21 mouse cellular contexts compared by ENCODE assay signal in the genomic region with DNA sequence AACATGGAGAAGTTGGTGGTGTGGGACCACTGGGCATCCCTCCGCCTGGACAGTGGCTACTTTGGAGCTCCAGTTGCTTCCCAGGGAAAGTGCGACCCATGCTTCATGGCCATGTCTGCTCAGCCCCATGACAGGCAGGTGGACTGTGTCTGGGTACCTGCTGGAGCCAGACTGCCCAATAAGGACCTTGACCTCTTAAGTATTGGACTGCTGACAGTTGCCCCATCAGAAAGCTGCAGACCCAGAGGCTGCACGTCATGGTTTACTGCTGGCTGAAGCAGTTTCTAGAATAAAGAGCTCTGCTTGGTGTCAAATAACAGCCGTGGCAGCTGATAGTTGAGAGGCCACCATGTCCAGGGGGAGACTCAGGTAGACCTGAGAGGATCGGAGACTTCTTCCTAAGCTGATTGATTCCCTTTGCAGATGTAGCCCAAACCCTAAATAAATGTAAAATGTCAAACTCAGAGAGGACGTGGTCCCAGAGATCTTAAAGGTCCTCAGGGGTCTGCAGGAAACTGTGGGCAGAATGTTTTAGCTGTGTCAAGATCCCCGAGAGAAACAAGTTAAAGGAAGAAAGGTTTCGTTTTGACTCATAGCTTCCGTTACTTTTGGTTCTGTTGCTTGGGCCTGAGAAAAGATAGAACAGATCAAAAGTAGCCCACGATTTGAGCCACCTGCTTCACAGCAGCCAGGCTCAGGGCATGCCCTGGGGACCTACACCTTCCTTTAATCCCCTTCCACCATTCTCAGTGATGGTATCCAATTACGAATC. TPM values are rescaled to one million over a fixed set of nuclear protein-coding genes. Genes with fewer than 3 reads are reported as not detected.
DNase-seq lines count a peak whose midpoint lies in the region; ATAC-seq and TF ChIP-seq lines count a peak whose summit lies in the region.
"Had no signal": no experiment of that assay in that cellular context is flagged by ENCODE, and none has a peak within 500 bp of the region (broad histone marks: within the 10 kb centered on the region; RNA-seq: fewer than 3 reads in every experiment).

No protein-coding gene starts in this region.

- H3K4me1 ChIP-seq in embryonic facial prominence, embryonic 14.5 days (ENCODE audit: control insufficient read depth, insufficient read depth, low read length) = no peaks in the 10 kb centered on the region
- H3K4me1 ChIP-seq in embryonic facial prominence, embryonic 10.5 days = peaks cover 12% of the 10 kb centered on the region
- peaks cover 28% of the 10 kb centered on the region for H3K4me1 ChIP-seq in liver, embryonic 13.5 days (replicated peaks)
- no peaks in the 10 kb centered on the region for H3K4me1 ChIP-seq in stomach, embryonic 15.5 days
- no peaks in the 10 kb centered on the region for H3K4me1 ChIP-seq in hindbrain, postnatal 0 days (ENCODE audit: insufficient read depth, low read length)
- H3K4me1 ChIP-seq: hindbrain, embryonic 12.5 days; neural tube, embryonic 15.5 days had no signal

- H3K4me3 ChIP-seq in embryonic facial prominence, embryonic 14.5 days (ENCODE audit: low read depth, low read length) = no peak overlapping the region
- no peak overlapping the region for H3K4me3 ChIP-seq in embryonic facial prominence, embryonic 10.5 days
- no peak overlapping the region for H3K4me3 ChIP-seq in liver, embryonic 13.5 days (replicated peaks)
- no peak overlapping the region for H3K4me3 ChIP-seq in stomach, embryonic 15.5 days (replicated peaks)
- no peak overlapping the region for H3K4me3 ChIP-seq in hindbrain, postnatal 0 days (ENCODE audit: low read length)
- H3K4me3 ChIP-seq: embryonic facial prominence, embryonic 13.5 days; heart, embryonic 13.5 days; hindbrain, embryonic 12.5 days; limb, embryonic 12.5 days; neural tube, embryonic 15.5 days had no signal

- no peak for TF ChIP-seq CTCF in hindbrain, postnatal 0 days (IDR thresholded peaks at IDR 0.05; ENCODE audit: low read depth)

- 41% methylated on average over 11 of the region's 11 CpGs for WGBS in embryonic facial prominence, embryonic 14.5 days
- WGBS in embryonic facial prominence, embryonic 10.5 days = 62% methylated on average over 11 of the region's 11 CpGs
- WGBS in liver, embryonic 13.5 days (ENCODE audit: insufficient replicate concordance) = 32% methylated on average over 11 of the region's 11 CpGs
- 49% methylated on average over 11 of the region's 11 CpGs for WGBS in stomach, embryonic 15.5 days
- 72% methylated on average over 11 of the region's 11 CpGs for WGBS in hindbrain, postnatal 0 days

- no peaks in the 10 kb centered on the region for H3K9me3 ChIP-seq in embryonic facial prominence, embryonic 14.5 days (ENCODE audit: control insufficient read depth, low read length)
- no peaks in the 10 kb centered on the region for H3K9me3 ChIP-seq in embryonic facial prominence, embryonic 10.5 days
- H3K9me3 ChIP-seq in liver, embryonic 13.5 days (replicated peaks) = no peaks in the 10 kb centered on the region
- no peaks in the 10 kb centered on the region for H3K9me3 ChIP-seq in stomach, embryonic 15.5 days
- H3K9me3 ChIP-seq in hindbrain, postnatal 0 days (ENCODE audit: low read length) = no peaks in the 10 kb centered on the region
- H3K9me3 ChIP-seq: embryonic facial prominence, embryonic 13.5 days; heart, embryonic 13.5 days; hindbrain, embryonic 12.5 days; limb, embryonic 12.5 days; neural tube, embryonic 15.5 days had no signal

- H3K4me2 ChIP-seq in embryonic facial prominence, embryonic 14.5 days (ENCODE audit: low read depth, low read length) = no peak overlapping the region
- H3K4me2 ChIP-seq in liver, embryonic 13.5 days = no peak overlapping the region
- no peak overlapping the region for H3K4me2 ChIP-seq in stomach, embryonic 15.5 days
- no peak overlapping the region for H3K4me2 ChIP-seq in hindbrain, postnatal 0 days (ENCODE audit: low read depth, low read length)
- H3K4me2 ChIP-seq: embryonic facial prominence, embryonic 13.5 days; heart, embryonic 13.5 days; hindbrain, embryonic 12.5 days; limb, embryonic 12.5 days; neural tube, embryonic 15.5 days had no signal

- no peak overlapping the region for H3K27ac ChIP-seq in embryonic facial prominence, embryonic 14.5 days (replicated peaks; ENCODE audit: low read depth, low read length)
- no peak overlapping the region for H3K27ac ChIP-seq in embryonic facial prominence, embryonic 10.5 days (replicated peaks)
- H3K27ac ChIP-seq in liver, embryonic 13.5 days = no peak overlapping the region; the same call in 1 of the 2 replicates
- no peak overlapping the region for H3K27ac ChIP-seq in stomach, embryonic 15.5 days
- no peak overlapping the region for H3K27ac ChIP-seq in hindbrain, postnatal 0 days
- H3K27ac ChIP-seq: embryonic facial prominence, embryonic 13.5 days; heart, embryonic 13.5 days; hindbrain, embryonic 12.5 days; limb, embryonic 12.5 days; macrophage; neural tube, embryonic 15.5 days had no signal

- no peak overlapping the region for H3K9ac ChIP-seq in embryonic facial prominence, embryonic 14.5 days (ENCODE audit: low read depth, low read length)
- no peak overlapping the region for H3K9ac ChIP-seq in liver, embryonic 13.5 days
- H3K9ac ChIP-seq in stomach, embryonic 15.5 days = no peak overlapping the region
- no peak overlapping the region for H3K9ac ChIP-seq in hindbrain, postnatal 0 days (replicated peaks; ENCODE audit: low read length)
- H3K9ac ChIP-seq: embryonic facial prominence, embryonic 13.5 days; heart, embryonic 13.5 days; hindbrain, embryonic 12.5 days; limb, embryonic 12.5 days; neural tube, embryonic 15.5 days had no signal

- H3K27me3 ChIP-seq in embryonic facial prominence, embryonic 14.5 days (replicated peaks; ENCODE audit: control insufficient read depth, insufficient read depth, low read length) = no peaks in the 10 kb centered on the region
- no peaks in the 10 kb centered on the region for H3K27me3 ChIP-seq in embryonic facial prominence, embryonic 10.5 days (replicated peaks; ENCODE audit: low read depth, poor library complexity, severe bottlenecking)
- H3K27me3 ChIP-seq in liver, embryonic 13.5 days = no peaks in the 10 kb centered on the region
- no peaks in the 10 kb centered on the region for H3K27me3 ChIP-seq in stomach, embryonic 15.5 days (replicated peaks)
- no peaks in the 10 kb centered on the region for H3K27me3 ChIP-seq in hindbrain, postnatal 0 days (ENCODE audit: insufficient read depth, low read length)
- H3K27me3 ChIP-seq: embryonic facial prominence, embryonic 13.5 days; hindbrain, embryonic 12.5 days; neural tube, embryonic 15.5 days had no signal

- H3K36me3 ChIP-seq in embryonic facial prominence, embryonic 14.5 days (ENCODE audit: control insufficient read depth, insufficient read depth, low read length) = no peaks in the 10 kb centered on the region
- H3K36me3 ChIP-seq in embryonic facial prominence, embryonic 10.5 days (replicated peaks) = no peaks in the 10 kb centered on the region
- H3K36me3 ChIP-seq in liver, embryonic 13.5 days = no peaks in the 10 kb centered on the region
- H3K36me3 ChIP-seq in stomach, embryonic 15.5 days = no peaks in the 10 kb centered on the region
- H3K36me3 ChIP-seq in hindbrain, postnatal 0 days (ENCODE audit: insufficient read depth, low read length) = no peaks in the 10 kb centered on the region
- H3K36me3 ChIP-seq: embryonic facial prominence, embryonic 13.5 days; heart, embryonic 13.5 days; hindbrain, embryonic 12.5 days; limb, embryonic 12.5 days; neural tube, embryonic 15.5 days had no signal

- no peak for DNase-seq in embryonic facial prominence, embryonic 14.5 days (ENCODE audit: low spot score)
- no peak for DNase-seq in embryonic facial prominence, embryonic 10.5 days (ENCODE audit: low spot score)
- DNase-seq in spleen, postnatal 36 days (ENCODE audit: low spot score in 2 of 2) = peak; percentile 53 to 65
- DNase-seq in spleen, postnatal 14 days (ENCODE audit: low spot score in 2 of 2) = no peak
- no peak for DNase-seq in liver, embryonic 13.5 days
- no peak for DNase-seq in hindbrain, postnatal 0 days (ENCODE audit: low spot score)
- no peak for DNase-seq in cerebellum, adult 9-10 months
- DNase-seq: cerebellum, postnatal 25 days; gastrocnemius, postnatal 14 days; right cerebral cortex, adult 18-20 months had no signal

- peak; percentile 85; the same call in 1 of the 2 replicates for ATAC-seq in embryonic facial prominence, embryonic 14.5 days (ENCODE audit: low read depth)
- peak; percentile 57 for ATAC-seq in liver, embryonic 13.5 days (ENCODE audit: low read depth)
- ATAC-seq in stomach, embryonic 15.5 days (ENCODE audit: insufficient read depth, low FRiP score, low read depth) = peak; percentile 39; the same call in 1 of the 2 replicates
- ATAC-seq in hindbrain, postnatal 0 days = no peak
- ATAC-seq: forebrain, embryonic 14.5 days had no signal

RNA-seq across cellular contexts. Expression of a gene that starts 10.7 kb away (rescaled TPM):
- 0.11 TPM in 1 of 2 replicates, not detected in the other for polyA plus RNA-seq in embryonic facial prominence, embryonic 14.5 days (2014; fragmentation: Nextera tagmentation; extraction: Ambion mirVana)
- polyA plus RNA-seq in embryonic facial prominence, embryonic 10.5 days (2016; fragmentation: Nextera tagmentation; extraction: Ambion mirVana) = not detected in 2 replicates
- polyA plus RNA-seq in liver, embryonic 13.5 days (2015; fragmentation: Nextera tagmentation; extraction: Ambion mirVana) = 0.46 and 0.63 TPM in 2 replicates
- 0.15 and 0.35 TPM in 2 replicates for polyA plus RNA-seq in stomach, embryonic 15.5 days (2015; fragmentation: Nextera tagmentation; extraction: Ambion mirVana)
- total RNA-seq in hindbrain, postnatal 0 days (2014; rRNA removed) = not detected in 2 replicates
- not detected in 2 replicates for polyA plus RNA-seq in hindbrain, postnatal 0 days (2015; fragmentation: Nextera tagmentation; extraction: Ambion mirVana)
- total RNA-seq: gastrocnemius, postnatal 14 days; layer of hippocampus, postnatal 10 days; midbrain, postnatal 0 days had no signal
- polyA plus RNA-seq: embryonic facial prominence, embryonic 13.5 days; forebrain, embryonic 14.5 days; heart, embryonic 13.5 days; hindbrain, embryonic 12.5 days; kidney, embryonic 16.5 days; limb, embryonic 12.5 days; macrophage; midbrain, postnatal 0 days; neural tube, embryonic 15.5 days had no signal

RNA-seq across cellular contexts. Expression of a gene that starts 24.0 kb away (rescaled TPM):
- polyA plus RNA-seq in embryonic facial prominence, embryonic 14.5 days (2014; fragmentation: Nextera tagmentation; extraction: Ambion mirVana) = 4.9 and 7.0 TPM in 2 replicates
- polyA plus RNA-seq in embryonic facial prominence, embryonic 10.5 days (2016; fragmentation: Nextera tagmentation; extraction: Ambion mirVana) = 0.37 and 0.53 TPM in 2 replicates
- polyA plus RNA-seq in liver, embryonic 13.5 days (2015; fragmentation: Nextera tagmentation; extraction: Ambion mirVana) = 0.12 and 0.25 TPM in 2 replicates
- 6.4 and 9.0 TPM in 2 replicates for polyA plus RNA-seq in stomach, embryonic 15.5 days (2015; fragmentation: Nextera tagmentation; extraction: Ambion mirVana)
- total RNA-seq in hindbrain, postnatal 0 days (2014; rRNA removed) = 5.8 and 7.5 TPM in 2 replicates
- 2.1 TPM in 2 replicates for polyA plus RNA-seq in hindbrain, postnatal 0 days (2015; fragmentation: Nextera tagmentation; extraction: Ambion mirVana)
- polyA plus RNA-seq: macrophage had no signal

RNA-seq across cellular contexts. Expression of a gene that starts 28.7 kb away (rescaled TPM):
- 0.28 and 0.89 TPM in 2 replicates for polyA plus RNA-seq in embryonic facial prominence, embryonic 14.5 days (2014; fragmentation: Nextera tagmentation; extraction: Ambion mirVana)
- 0.18 and 0.52 TPM in 2 replicates for polyA plus RNA-seq in embryonic facial prominence, embryonic 10.5 days (2016; fragmentation: Nextera tagmentation; extraction: Ambion mirVana)
- 0.21 and 0.27 TPM in 2 replicates for polyA plus RNA-seq in liver, embryonic 13.5 days (2015; fragmentation: Nextera tagmentation; extraction: Ambion mirVana)
- polyA plus RNA-seq in stomach, embryonic 15.5 days (2015; fragmentation: Nextera tagmentation; extraction: Ambion mirVana) = 0.45 and 0.48 TPM in 2 replicates
- 1.0 and 5.1 TPM in 2 replicates for total RNA-seq in hindbrain, postnatal 0 days (2014; rRNA removed)
- polyA plus RNA-seq in hindbrain, postnatal 0 days (2015; fragmentation: Nextera tagmentation; extraction: Ambion mirVana) = 0.93 and 1.0 TPM in 2 replicates
- polyA plus RNA-seq: embryonic facial prominence, embryonic 13.5 days; limb, embryonic 12.5 days; macrophage had no signal

Comparison
In these comparisons a context has a peak if more than half of its experiments do, and no peak if none do; other contexts are left out.
1. DNase-seq: peak in spleen, postnatal 36 days (2 of 2); none in embryonic facial prominence, embryonic 14.5 days (single experiment), embryonic facial prominence, embryonic 10.5 days (single experiment), spleen, postnatal 14 days (0 of 2), liver, embryonic 13.5 days (single experiment), hindbrain, postnatal 0 days (single experiment) and cerebellum, adult 9-10 months (single experiment).